Mouse (Mus musculus) heart, adult 2 months (tissue): ENCODE data around the gene Rbfox2.

Source experiments
- CTCF ChIP-seq: fragments of 200-600 bp; IDR thresholded peaks from 2 replicates; pipeline ENCODE4 v1.8.1; 2022; ENCODE audit warnings: antibody characterized with exemption, mild to moderate bottlenecking, moderate library complexity
- EP300 ChIP-seq: fragments of 200-500 bp; IDR thresholded peaks from 2 replicates; pipeline ENCODE4 v1.6.1; 2011; ENCODE audit warnings: low read depth, low read length, control low read depth; ENCODE audit not compliant: insufficient read depth

GRCm38 (mm10) chr15:77070745-77071268 is 236.0 kb downstream of the Rbfox2 start:
- TF ChIP-seq EP300 = no peak
- TF ChIP-seq CTCF = no peak
